Mouse (Mus musculus) embryonic facial prominence, embryonic 12.5 days (tissue): ENCODE measurements at regions not wholly inside any gene's neighbourhood (a gene's known extent, or its start where the extent isn't known, plus 50 kb on each side); places are given as distances from the start of the nearest gene placed in this dataset.
"Not testable (repeated sequence)": the region's sequence is repeated elsewhere in the genome, so short reads cannot be mapped to it uniquely, and the experiment has no call there.

Experiments used
- ATAC-seq: fragments of 200-750 bp; cut with Nextera tagmentation; 2 replicates; pipeline ENCODE4 v1.8.0; 2017; ENCODE audit not compliant: insufficient number of reproducible peaks, insufficient read depth, low FRiP score, low TSS enrichment
- H3K27ac ChIP-seq: fragments of 300-500 bp; sonication (generic); 2 replicates; pipeline ENCODE4 v1.5.1; 2016; ENCODE audit warnings: mild to moderate bottlenecking
- H3K27me3 ChIP-seq: fragments of 300-500 bp; sonication (generic); 2 replicates; pipeline ENCODE4 v1.6.1; 2016; ENCODE audit warnings: mild to moderate bottlenecking, moderate library complexity
- H3K36me3 ChIP-seq: fragments of 300-500 bp; sonication (generic); 2 replicates; pipeline ENCODE4 v1.6.1; 2016; ENCODE audit warnings: mild to moderate bottlenecking
- H3K4me1 ChIP-seq: fragments of 300-500 bp; sonication (generic); 2 replicates; pipeline ENCODE4 v1.6.1; 2016
- H3K4me2 ChIP-seq: fragments of 300-500 bp; sonication (generic); replicated peaks from 2 replicates; pipeline ENCODE4 v1.6.1; 2016; ENCODE audit warnings: mild to moderate bottlenecking, moderate library complexity
- H3K4me3 ChIP-seq: fragments of 300-500 bp; sonication (generic); 2 replicates; pipeline ENCODE4 v1.5.1; 2016; ENCODE audit warnings: mild to moderate bottlenecking
- H3K9ac ChIP-seq: fragments of 300-500 bp; sonication (generic); 2 replicates; pipeline ENCODE4 v1.6.1; 2016; ENCODE audit warnings: mild to moderate bottlenecking, moderate library complexity
- H3K9me3 ChIP-seq: fragments of 300-500 bp; sonication (generic); 2 replicates; pipeline ENCODE4 v1.6.1; 2016; ENCODE audit warnings: mild to moderate bottlenecking, moderate library complexity
- WGBS: fragments of 180-500 bp; shearing (Covaris S2); methylation state at CpG from one replicate; pipeline ENCODE4 v1.1.7; 2016; 5-methylcytosine and 5-hydroxymethylcytosine counted together

- no peak for ATAC-seq
- H3K4me3 ChIP-seq = no peak overlapping the region
- H3K4me2 ChIP-seq = no peak overlapping the region
- H3K36me3 ChIP-seq = no peaks in the 10 kb centered on the region
- no peak overlapping the region for H3K9ac ChIP-seq
- no peak overlapping the region for H3K27ac ChIP-seq
- no peaks in the 10 kb centered on the region for H3K4me1 ChIP-seq
- H3K9me3 ChIP-seq = no peaks in the 10 kb centered on the region
- 71% methylated on average over 3 of the region's 3 CpGs for WGBS
- H3K27me3 ChIP-seq = no peaks in the 10 kb centered on the region
Observed at GRCm38 (mm10) chr16:89718921-89719320, 147.9 kb upstream of the Krtap11-1 start.

- not testable (repeated sequence) for ATAC-seq, H3K4me3 ChIP-seq, H3K9me3 ChIP-seq, H3K27me3 ChIP-seq, H3K4me2 ChIP-seq, H3K27ac ChIP-seq, H3K36me3 ChIP-seq, H3K4me1 ChIP-seq, H3K9ac ChIP-seq
- 88% methylated on average over 8 of the region's 8 CpGs for WGBS
Observed at GRCm38 (mm10) chr16:89715716-89716115, 144.7 kb upstream of the Krtap11-1 start.

- H3K4me2 ChIP-seq = no peak overlapping the region
- H3K4me1 ChIP-seq = peaks cover 9% of the 10 kb centered on the region; the same call in 1 of the 2 replicates
- no peaks in the 10 kb centered on the region for H3K9me3 ChIP-seq
- no peak overlapping the region for H3K4me3 ChIP-seq
- H3K36me3 ChIP-seq = no peaks in the 10 kb centered on the region
- no peak overlapping the region for H3K9ac ChIP-seq
- no peaks in the 10 kb centered on the region for H3K27me3 ChIP-seq
- 74% methylated on average over 6 of the region's 6 CpGs for WGBS
- H3K27ac ChIP-seq = no peak overlapping the region
- ATAC-seq = no peak
Observed at GRCm38 (mm10) chr16:89704316-89704715, 133.3 kb upstream of the Krtap11-1 start.

GRCm38 (mm10) chr16:89703158-89703557 lies 132.2 kb upstream of the Krtap11-1 start:
- no peak overlapping the region for H3K9ac ChIP-seq
- no peak overlapping the region for H3K4me3 ChIP-seq
- no peak overlapping the region for H3K27ac ChIP-seq
- H3K4me1 ChIP-seq = peaks cover 13% of the 10 kb centered on the region
- H3K4me2 ChIP-seq = no peak overlapping the region
- 68% methylated on average over 10 of the region's 10 CpGs for WGBS
- no peaks in the 10 kb centered on the region for H3K9me3 ChIP-seq
- H3K27me3 ChIP-seq = no peaks in the 10 kb centered on the region
- ATAC-seq = no peak
- H3K36me3 ChIP-seq = no peaks in the 10 kb centered on the region

GRCm38 (mm10) chr16:89702406-89702805 lies 131.4 kb upstream of the Krtap11-1 start:
- ATAC-seq = 0 out of 2 replicates have a peak, but pooled peaks have one; percentile 39
- 97% methylated on average over 2 of the region's 2 CpGs for WGBS

GRCm38 (mm10) chr16:89701741-89702140 lies 130.8 kb upstream of the Krtap11-1 start:
- 90% methylated on average over 8 of the region's 8 CpGs for WGBS
- H3K27ac ChIP-seq = no peak overlapping the region
- H3K4me2 ChIP-seq = no peak overlapping the region
- no peaks in the 10 kb centered on the region for H3K9me3 ChIP-seq
- no peaks in the 10 kb centered on the region for H3K27me3 ChIP-seq
- H3K9ac ChIP-seq = no peak overlapping the region
- no peak overlapping the region for H3K4me3 ChIP-seq
- ATAC-seq = no peak
- no peaks in the 10 kb centered on the region for H3K36me3 ChIP-seq
- peaks cover 13% of the 10 kb centered on the region for H3K4me1 ChIP-seq

More at GRCm38 (mm10) chr16:89702406-89702805, 131.4 kb upstream of the Krtap11-1 start:
- H3K4me3 ChIP-seq = no peak overlapping the region
- H3K9ac ChIP-seq = no peak overlapping the region
- no peaks in the 10 kb centered on the region for H3K27me3 ChIP-seq
- no peaks in the 10 kb centered on the region for H3K9me3 ChIP-seq
- H3K4me2 ChIP-seq = no peak overlapping the region
- no peaks in the 10 kb centered on the region for H3K36me3 ChIP-seq
- H3K27ac ChIP-seq = no peak overlapping the region
- peaks cover 13% of the 10 kb centered on the region for H3K4me1 ChIP-seq

GRCm38 (mm10) chr16:89699710-89700109 lies 128.7 kb upstream of the Krtap11-1 start:
- 14% methylated on average over 2 of the region's 2 CpGs for WGBS
- 0 out of 2 replicates have a peak, but pooled peaks have one; percentile 1 for ATAC-seq
- H3K4me1 ChIP-seq = peaks cover 13% of the 10 kb centered on the region

GRCm38 (mm10) chr16:89695833-89696232 lies 124.8 kb upstream of the Krtap11-1 start:
- H3K9ac ChIP-seq = no peak overlapping the region
- 69% methylated on average over 4 of the region's 4 CpGs for WGBS
- no peak overlapping the region for H3K4me3 ChIP-seq
- no peaks in the 10 kb centered on the region for H3K36me3 ChIP-seq
- H3K27me3 ChIP-seq = no peaks in the 10 kb centered on the region
- ATAC-seq = no peak
- no peak overlapping the region for H3K4me2 ChIP-seq
- no peak overlapping the region for H3K27ac ChIP-seq
- H3K9me3 ChIP-seq = no peaks in the 10 kb centered on the region
- peaks cover 13% of the 10 kb centered on the region for H3K4me1 ChIP-seq

More at GRCm38 (mm10) chr16:89699710-89700109, 128.7 kb upstream of the Krtap11-1 start:
- Histone ChIP-seq H3K9me3 (no peaks in the 10 kb centered on the region), H3K36me3 (no peaks in the 10 kb centered on the region), H3K27ac (0 out of 2 replicates have a peak overlapping the region, but pooled peaks have one; percentile 41), H3K9ac (no peak overlapping the region), H3K4me3 (no peak overlapping the region), H3K4me2 (no peak overlapping the region), H3K27me3 (no peaks in the 10 kb centered on the region)

GRCm38 (mm10) chr16:89695406-89695805 lies 124.4 kb upstream of the Krtap11-1 start:
- Histone ChIP-seq H3K4me2 (no peak overlapping the region), H3K9me3 (no peaks in the 10 kb centered on the region), H3K27me3 (no peaks in the 10 kb centered on the region), H3K9ac (no peak overlapping the region), H3K4me3 (no peak overlapping the region), H3K27ac (no peak overlapping the region), H3K4me1 (peaks cover 13% of the 10 kb centered on the region), H3K36me3 (no peaks in the 10 kb centered on the region)
- 81% methylated on average over 7 of the region's 7 CpGs for whole genome bisulfite sequencing
- ATAC-seq = no peak

- H3K4me2 ChIP-seq = no peak overlapping the region
- no peak overlapping the region for H3K9ac ChIP-seq
- no peaks in the 10 kb centered on the region for H3K36me3 ChIP-seq
Observed at GRCm38 (mm10) chr16:89693321-89693720, 122.3 kb upstream of the Krtap11-1 start.

GRCm38 (mm10) chr16:89679438-89679837 lies 108.5 kb upstream of the Krtap11-1 start:
- H3K36me3 ChIP-seq = no peaks in the 10 kb centered on the region
- ATAC-seq = 0 out of 2 replicates have a peak, but pooled peaks have one; percentile 52
- WGBS = 90% methylated on average over 6 of the region's 6 CpGs

More at GRCm38 (mm10) chr16:89693321-89693720, 122.3 kb upstream of the Krtap11-1 start:
- no peaks in the 10 kb centered on the region for H3K4me1 ChIP-seq
- no peak overlapping the region for H3K27ac ChIP-seq
- no peak overlapping the region for H3K4me3 ChIP-seq
- ATAC-seq = no peak
- no peaks in the 10 kb centered on the region for H3K27me3 ChIP-seq
- WGBS = 85% methylated on average over 10 of the region's 10 CpGs
- no peaks in the 10 kb centered on the region for H3K9me3 ChIP-seq

GRCm38 (mm10) chr16:89678446-89679015 lies 107.5 kb upstream of the Krtap11-1 start:
- Histone ChIP-seq H3K4me1 (no peaks in the 10 kb centered on the region), H3K4me2 (no peak overlapping the region), H3K36me3 (no peaks in the 10 kb centered on the region), H3K9ac (no peak overlapping the region), H3K4me3 (no peak overlapping the region), H3K27ac (no peak overlapping the region), H3K9me3 (no peaks in the 10 kb centered on the region), H3K27me3 (no peaks in the 10 kb centered on the region)
- ATAC-seq = no peak
- 52% methylated on average over 6 of the region's 6 CpGs for WGBS

More at GRCm38 (mm10) chr16:89679438-89679837, 108.5 kb upstream of the Krtap11-1 start:
- Histone ChIP-seq H3K27me3 (no peaks in the 10 kb centered on the region), H3K4me3 (no peak overlapping the region), H3K27ac (no peak overlapping the region), H3K9me3 (no peaks in the 10 kb centered on the region), H3K9ac (no peak overlapping the region), H3K4me1 (no peaks in the 10 kb centered on the region), H3K4me2 (no peak overlapping the region)
